Mouse (Mus musculus) CH12F3 (cell line): ENCODE results near the gene Ints3.

Experiments used
- in situ Hi-C: fragments of 300-500 bp; cut with MboI; formaldehyde crosslinking; loops from 2 replicates; pipeline ENCODE4 v1.14.3; 2020; ENCODE audit warnings: low sequenced_read_pairs

Ints3 gene

DNA sequence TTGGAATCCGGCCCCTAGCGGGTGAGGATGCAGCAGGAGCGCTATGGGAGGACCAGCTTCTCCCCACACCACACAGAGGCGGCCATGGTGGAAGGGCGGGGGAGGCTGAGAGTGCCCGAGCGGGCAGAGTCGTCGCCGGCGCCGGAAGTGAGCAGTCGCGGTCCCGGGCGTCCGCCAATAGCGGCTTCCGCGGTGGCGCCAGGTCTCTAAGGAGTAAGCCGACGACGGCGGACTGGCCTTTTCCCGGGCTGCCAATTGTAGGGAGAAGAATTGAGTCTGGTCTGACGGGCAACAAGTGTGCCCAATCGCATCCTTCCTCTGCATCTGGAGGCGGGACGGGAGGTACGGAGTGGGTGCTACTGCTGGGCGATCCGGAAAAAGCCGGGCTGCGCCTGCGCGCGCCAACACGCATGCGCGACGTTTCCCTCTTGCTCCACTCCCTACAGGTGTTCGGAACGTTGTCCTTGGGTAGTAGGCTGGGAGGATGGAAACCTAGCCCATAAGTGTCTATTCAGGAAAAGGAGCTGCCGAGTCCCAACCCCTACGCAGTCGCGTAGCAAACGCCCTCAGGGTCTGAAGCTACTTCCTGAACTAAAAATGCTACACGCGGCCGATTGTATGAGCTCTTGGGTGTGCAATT lies at the start of gene Ints3:
Gene Ints3 (minus strand): TSS at position 242 of the 640 bp plus-strand sequence.
- in situ Hi-C loops: no loop called here

DNA sequence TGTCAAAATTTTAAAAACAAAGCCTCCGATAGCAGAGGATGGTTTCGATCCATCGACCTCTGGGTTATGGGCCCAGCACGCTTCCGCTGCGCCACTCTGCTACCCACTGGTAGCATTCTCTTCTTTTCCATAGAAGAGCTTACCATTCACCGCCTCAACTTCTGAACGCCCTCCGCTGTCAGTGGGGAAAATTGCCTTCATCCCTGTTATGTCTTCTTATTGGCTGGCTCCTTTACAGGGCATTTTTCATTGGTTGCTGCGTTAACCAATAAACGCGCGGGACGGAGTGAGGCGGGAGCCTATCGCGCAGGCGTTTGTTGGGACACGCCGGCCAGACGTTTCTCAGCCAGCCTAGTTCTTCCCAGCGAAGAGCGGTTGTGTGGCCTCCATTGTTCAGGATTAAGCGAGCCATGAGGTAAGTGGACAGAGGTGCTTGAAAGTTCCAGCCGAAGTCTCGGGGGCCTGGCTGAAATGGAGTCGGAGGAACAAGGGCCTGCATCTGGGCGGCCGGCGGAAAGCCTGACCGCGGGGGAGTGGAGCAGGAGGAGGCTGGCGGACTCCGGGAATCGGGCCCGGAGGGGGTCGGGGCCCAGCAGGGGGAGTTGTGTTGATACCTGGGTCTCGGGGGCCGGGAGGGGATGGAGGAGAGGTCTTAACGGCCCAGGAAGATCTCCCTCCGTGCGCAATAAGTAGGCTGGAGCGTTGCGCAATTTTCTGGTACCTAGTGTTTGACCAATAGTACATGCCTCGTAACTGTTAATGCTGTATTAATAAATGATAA lies 42.6 kb upstream of the Ints3 start, which contains the start of gene Ilf2:
Gene Ilf2 (plus strand): TSS at position 296 of the 781 bp plus-strand sequence.
- in situ Hi-C loops: no loop called here

GRCm38 (mm10) chr3:90475151-90475830 lies 41.9 kb upstream of the Ints3 start:
- in situ Hi-C loops: no loop called here

GRCm38 (mm10) chr3:90472213-90472612 lies 38.8 kb upstream of the Ints3 start:
- in situ Hi-C loops: no loop called here

GRCm38 (mm10) chr3:90467618-90468300 lies 34.3 kb upstream of the Ints3 start:
- in situ Hi-C loops: no loop called here

GRCm38 (mm10) chr3:90466311-90466766 lies 32.9 kb upstream of the Ints3 start:
- in situ Hi-C loops: no loop called here

GRCm38 (mm10) chr3:90465686-90466310 lies 32.4 kb upstream of the Ints3 start, which contains the start of gene Npr1:
Gene Npr1 (minus strand): TSS chr3:90465866.
- in situ Hi-C loops: no loop called here

DNA sequence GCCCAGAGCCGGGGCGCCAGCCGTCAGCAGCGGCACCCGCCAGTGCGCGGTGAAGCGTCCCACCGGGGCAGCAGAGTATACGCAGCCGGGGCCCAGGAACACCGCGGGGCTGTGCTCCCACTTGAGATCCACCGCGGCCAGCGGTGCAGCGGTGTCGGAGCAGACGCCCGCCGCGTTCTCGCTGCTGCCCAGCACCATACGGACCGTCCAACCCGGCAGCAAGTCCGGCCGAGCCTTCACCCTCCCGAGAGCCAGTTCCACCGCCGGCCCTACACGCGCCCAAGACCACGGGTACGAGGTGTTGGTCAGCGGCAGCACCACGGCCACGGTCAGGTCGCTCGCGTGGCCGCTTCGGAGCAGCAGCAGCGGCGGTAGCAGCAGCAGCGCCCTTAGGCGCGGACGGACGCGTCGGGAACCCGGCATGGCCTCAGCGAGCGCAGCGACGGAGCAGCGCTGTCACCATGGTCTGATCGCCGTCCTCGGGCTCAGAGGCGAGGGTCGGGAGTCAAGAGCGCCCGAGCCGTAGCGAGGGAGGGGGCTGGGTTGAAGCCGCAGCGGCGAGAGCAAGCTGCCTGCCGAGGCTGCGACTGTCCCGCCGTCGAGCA lies 31.8 kb upstream of the Ints3 start:
- in situ Hi-C loops: no loop called here

DNA sequence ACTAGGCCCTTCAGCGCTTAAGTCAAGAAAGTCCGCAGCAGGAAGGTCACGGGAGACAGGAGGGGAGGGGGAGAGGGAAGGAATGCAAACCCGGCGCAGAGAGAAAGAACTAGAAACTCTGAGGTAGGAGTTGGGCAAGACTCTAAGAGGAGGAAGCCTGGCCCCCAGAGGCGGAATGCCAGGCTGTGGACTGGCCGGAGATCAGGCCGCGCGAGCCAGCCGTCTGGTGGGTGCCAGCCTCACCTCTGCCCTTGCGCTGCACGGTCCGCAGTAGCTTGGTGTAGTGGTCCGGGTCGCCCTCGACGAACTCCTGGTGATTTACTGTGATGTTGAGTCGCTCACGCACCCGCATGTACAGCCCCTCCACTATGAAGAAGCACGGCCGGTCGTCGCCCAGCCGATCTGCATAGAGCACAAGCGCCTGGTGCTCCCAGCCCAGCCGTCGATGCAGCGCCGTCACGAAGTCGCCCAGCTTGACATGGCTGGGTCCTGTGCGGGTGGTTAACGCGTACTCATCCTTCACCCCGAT lies 31.2 kb upstream of the Ints3 start:
- in situ Hi-C loops: no loop called here

DNA sequence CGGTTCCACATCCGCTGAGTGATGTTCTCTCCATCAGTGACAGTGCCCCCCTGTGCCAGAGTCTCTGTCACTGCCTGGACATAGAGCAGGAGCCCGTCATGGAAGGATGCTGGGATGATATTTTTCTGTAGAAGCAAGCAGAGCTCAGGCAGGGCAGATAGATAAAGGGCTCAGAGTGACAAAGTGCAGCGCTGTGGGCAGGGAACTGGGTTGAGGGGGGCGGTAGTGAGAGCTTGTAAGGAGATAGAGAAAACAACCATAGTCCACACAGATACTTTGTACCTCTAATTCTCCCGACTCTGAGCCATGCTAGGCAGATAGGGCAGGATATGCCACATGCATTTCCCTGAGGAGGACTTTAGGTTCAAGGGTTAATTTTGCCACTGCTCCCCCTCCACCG lies 29.2 kb upstream of the Ints3 start:
- in situ Hi-C loops: no loop called here

- in situ Hi-C loops: no loop called here
Measured at GRCm38 (mm10) chr3:90461935-90462334, 28.5 kb upstream of the Ints3 start.

DNA sequence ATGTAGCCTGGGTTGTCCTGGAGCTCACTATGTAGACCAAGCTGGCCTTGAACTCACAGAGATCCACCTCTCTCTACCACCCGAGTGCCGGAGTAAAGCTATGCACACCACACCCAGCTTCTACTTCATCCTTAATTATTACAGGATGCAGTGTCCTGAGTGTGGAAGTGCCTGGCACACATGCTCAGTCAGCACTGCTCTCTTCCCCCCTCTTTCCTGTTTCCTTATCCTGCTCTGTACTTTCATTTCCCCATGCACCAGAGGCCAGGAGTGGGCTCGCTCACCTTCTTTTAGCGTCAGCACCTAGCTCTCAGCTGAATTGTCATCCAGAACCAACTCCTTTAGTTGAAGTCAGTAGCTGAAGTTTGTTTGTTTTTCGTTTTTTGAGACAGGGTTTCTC lies 26.9 kb upstream of the Ints3 start:
- in situ Hi-C loops: no loop called here

DNA sequence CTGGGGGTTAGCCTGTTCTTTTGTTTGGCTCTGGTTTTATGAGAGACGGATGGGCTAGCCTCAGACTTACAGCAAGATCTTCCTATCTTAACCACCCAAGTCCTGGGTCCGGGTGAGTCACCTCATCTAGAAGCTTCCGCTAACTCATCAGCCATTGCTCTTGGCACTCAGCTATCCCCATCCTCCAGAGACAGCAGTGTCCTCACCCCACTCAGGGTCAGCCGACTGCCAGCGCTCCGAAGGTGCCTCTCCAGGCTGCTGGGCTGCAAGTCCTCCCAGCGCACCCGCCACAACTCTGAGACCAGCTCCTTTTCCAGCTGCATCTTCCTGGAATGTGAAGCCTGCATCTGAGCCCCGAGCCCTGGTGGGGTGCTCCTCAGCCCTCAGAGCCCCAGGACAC lies 26.3 kb upstream of the Ints3 start:
- in situ Hi-C loops: no loop called here

- in situ Hi-C loops: no loop called here
Measured at GRCm38 (mm10) chr3:90454931-90455330, 21.5 kb upstream of the Ints3 start.

- in situ Hi-C loops: no loop called here
Measured at GRCm38 (mm10) chr3:90451396-90452095, 18.1 kb upstream of the Ints3 start.

GRCm38 (mm10) chr3:90450874-90451273 lies 17.5 kb upstream of the Ints3 start:
- in situ Hi-C loops: no loop called here

DNA sequence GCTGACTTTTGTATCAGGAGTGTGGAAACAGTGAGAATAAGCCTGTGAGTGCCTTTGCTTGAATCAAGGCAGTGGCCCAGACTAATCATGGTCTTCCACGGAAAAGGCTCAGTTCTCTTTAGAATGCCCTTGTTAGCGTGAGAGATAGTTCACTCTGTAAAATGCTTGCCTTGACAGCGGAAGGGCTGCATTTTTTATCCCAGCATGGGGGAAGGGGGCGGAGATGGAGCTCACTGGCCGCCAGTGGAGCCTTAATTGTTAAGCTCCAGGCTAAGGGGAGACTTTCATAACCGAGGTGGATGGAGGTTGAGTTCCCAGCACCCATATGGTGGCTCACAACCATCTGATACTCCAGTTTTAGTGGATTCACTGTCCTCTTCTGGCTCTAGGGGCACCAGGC lies 15.2 kb upstream of the Ints3 start:
- in situ Hi-C loops: no loop called here

- in situ Hi-C loops: no loop called here
Measured at GRCm38 (mm10) chr3:90447123-90447494, 13.7 kb upstream of the Ints3 start.

DNA sequence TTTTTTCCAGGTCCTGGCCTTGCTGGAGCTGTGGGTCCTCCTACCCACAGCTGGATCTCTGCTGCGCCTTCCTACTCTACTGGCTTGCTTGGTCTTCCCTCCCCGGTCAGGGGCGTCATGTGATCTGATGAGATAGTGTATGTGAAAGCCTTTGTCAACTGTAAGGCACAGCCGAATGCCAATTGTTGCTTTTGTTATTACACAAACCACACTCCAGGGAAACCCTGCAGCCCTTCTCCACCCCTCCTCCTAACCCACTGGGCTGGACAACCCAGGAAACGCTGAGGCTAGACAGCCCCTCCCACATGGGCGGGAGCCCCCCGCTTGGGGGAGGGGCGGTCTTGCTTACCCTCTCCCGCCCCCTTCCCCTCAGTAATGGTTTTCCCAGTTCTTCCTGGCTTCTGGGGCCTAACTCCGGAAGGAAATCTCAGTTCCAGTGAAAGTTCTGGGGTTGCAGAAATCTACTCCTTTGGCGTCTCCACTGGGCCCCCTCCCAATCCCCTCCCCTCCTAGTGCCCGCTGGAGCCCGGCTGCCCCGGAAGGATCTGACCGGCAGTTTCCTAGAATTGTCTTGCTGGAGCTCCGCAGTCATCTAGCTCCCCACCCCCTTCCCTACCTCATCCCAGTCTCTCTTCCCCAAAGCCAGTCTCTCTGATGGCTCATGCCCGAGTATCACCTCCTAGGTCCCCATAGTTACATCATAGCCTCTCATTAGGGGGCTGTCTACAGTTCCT lies 13.1 kb upstream of the Ints3 start:
- in situ Hi-C loops: no loop called here
